Mouse (Mus musculus) megakaryocyte-erythroid progenitor cell, adult 5-6 weeks (primary cell): ENCODE measurements at regions not wholly inside any gene's neighbourhood (a gene's known extent, or its start where the extent isn't known, plus 50 kb on each side); places are given as distances from the start of the nearest gene placed in this dataset.
"Not testable (repeated sequence)": the region's sequence is repeated elsewhere in the genome, so short reads cannot be mapped to it uniquely, and the experiment has no call there.

Experiments used
- ATAC-seq: replicated peaks from 2 replicates; pipeline ENCODE4 v1.8.0; 2016; ENCODE audit warnings: mild to moderate bottlenecking, inconsistent platforms; ENCODE audit not compliant: severe bottlenecking, poor library complexity, low FRiP score, low TSS enrichment

GRCm38 (mm10) chr12:20802027-20802426, 188.2 kb upstream of the Asap2 start:
- not testable (repeated sequence) for ATAC-seq

GRCm38 (mm10) chr12:20805466-20805865, 184.8 kb upstream of the Asap2 start:
- not testable (repeated sequence) for ATAC-seq

DNA sequence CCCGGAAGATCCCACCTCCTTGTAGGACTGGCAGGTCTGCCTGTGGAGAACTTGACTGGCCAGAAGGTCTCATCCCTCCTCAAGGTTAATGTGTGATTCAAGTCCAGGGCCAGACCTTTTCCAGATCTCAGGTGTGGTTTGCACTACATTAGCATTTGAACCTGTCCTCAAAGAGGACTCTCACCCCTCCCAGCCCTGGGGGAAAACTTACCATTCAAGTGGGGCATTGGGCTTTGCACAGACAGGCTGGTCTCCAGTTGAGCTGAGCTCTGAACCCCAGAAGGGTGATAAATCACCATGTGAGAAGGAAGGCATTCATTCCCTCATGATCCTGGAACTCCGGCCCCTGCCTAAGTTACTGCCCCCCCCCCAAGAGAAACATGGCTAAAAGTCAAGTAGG, 183.6 kb upstream of the Asap2 start:
- no peak for ATAC-seq

DNA sequence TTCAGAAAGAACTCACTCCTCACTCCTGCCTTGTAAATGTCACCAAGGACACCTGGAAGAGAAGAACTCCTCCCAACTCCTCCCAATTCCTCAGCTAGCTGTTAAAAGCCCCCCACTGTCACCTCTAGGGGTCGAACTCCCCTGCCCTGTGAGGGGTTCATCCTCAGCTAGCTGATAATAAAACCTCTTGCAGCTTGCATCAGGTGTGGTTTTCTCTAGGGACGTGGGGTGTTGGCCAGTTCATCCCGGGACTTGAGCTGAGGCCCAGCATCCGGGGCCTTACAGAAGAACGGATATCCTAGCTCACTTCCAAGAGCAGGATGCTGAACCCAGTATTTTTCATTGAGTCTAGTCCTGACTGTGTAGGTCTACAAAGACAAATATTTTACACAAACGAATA, 176.4 kb upstream of the Asap2 start:
- not testable (repeated sequence) for ATAC-seq

- ATAC-seq = not testable (repeated sequence)
These were observed 175.1 kb upstream of the Asap2 start for GRCm38 (mm10) chr12:20815121-20815520.

GRCm38 (mm10) chr12:20815599-20815998, 174.7 kb upstream of the Asap2 start:
- no peak for ATAC-seq

DNA sequence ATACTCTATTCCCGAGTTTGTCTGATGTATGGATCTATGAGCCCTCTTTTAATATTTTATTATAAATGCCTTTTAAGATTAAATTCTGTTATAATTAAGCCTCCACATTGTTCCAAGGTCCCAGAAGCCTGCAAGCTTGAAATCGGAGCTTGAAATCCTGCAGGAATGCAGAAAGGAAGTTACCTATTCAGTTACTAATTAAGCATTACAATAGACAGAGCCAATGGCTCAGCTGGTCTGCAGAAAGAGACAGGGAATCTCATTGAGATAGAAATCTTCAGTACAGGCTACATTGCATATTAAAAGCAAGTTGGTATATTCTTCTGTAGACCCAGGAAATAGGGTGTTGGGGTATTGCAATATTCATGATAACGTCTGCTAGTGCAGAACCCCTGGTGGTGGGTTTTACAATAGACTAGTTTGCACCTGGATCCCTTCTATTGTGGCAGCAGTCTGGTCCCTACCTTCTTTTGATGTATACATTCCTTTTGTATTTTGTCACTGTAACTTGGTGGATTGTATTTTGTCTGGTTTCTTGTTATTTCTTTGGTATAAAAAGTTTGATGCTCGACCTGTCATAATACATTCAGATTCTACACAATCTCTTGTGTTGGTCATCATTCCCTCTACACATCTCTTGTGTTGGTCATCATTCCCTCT, 146.5 kb upstream of the Asap2 start:
- not testable (repeated sequence) for ATAC-seq

GRCm38 (mm10) chr12:20844873-20845272, 145.4 kb upstream of the Asap2 start:
- not testable (repeated sequence) for ATAC-seq

GRCm38 (mm10) chr12:20845297-20845696, 145.0 kb upstream of the Asap2 start:
- no peak for ATAC-seq

DNA sequence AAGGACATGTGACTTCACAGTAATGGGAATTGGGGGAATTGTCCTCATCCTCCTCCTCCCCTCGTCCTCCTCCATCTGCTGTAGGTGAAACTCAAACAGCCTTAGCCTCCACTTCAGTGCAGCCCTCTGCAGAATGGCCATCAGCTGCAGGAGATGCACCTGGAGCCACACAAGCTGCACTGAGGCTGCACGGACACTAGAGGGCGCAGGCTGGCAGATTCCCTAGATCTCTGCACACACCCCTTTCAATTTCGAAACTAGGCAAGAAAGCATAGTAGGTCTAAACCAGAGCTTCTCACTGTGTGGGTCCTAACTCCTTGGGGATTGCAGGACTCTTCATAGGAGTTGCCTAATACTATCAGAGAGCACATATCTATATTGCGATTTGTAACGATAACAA, 106.2 kb upstream of the Asap2 start:
- ATAC-seq = not testable (repeated sequence)

DNA sequence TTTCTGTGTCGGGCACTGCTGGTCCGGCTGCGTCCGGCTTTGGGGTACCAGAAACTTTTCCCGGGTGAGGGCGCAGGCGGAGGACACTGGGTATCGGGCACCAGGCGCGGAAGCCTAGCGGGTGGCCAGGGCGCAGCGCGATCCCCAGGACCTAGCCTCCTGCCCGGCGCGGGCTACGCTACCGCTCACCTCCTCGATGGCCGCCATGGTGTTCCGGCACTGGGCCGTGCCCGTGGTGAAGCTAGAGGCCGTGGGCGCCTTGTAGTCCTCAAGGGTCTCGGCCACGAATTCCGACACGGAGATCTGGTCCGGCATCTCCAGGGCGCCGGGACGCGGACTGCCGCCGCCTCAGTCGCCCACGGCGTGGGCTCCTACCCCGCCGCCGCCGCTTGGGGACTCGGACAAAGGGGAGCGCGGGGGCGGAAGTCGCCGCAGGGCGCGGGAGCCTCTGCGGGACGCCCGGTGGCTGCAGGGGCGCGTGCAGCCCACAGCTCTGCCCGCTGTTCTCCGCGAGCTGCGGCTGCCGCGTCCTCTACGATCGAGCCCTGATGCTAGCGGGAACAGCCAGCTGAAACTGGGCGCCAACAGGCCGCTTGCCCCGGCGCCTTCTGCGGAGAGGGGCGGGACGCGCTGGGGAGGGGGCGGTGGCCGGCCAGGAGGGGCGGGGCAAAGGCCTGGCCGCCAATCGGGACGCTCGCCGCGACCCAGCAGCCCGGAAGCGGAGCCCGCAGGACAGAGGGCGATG, 69.4 kb upstream of the Asap2 start:
- peak; percentile 100 for ATAC-seq

- ATAC-seq = not testable (repeated sequence)
These were observed 68.7 kb upstream of the Asap2 start for GRCm38 (mm10) chr12:20921398-20922023.

GRCm38 (mm10) chr12:20928966-20929365, 61.3 kb upstream of the Asap2 start:
- ATAC-seq = not testable (repeated sequence)
